Mouse (Mus musculus) testis, adult 2 months (tissue): ENCODE measurements around the gene Cdk7. TPM values are rescaled to one million over a fixed set of nuclear protein-coding genes. Genes with fewer than 3 reads are reported as not detected.

Experiments used
- H3K27ac ChIP-seq: fragments of 200-500 bp; 2 replicates; pipeline ENCODE4 v1.5.1; 2012; ENCODE audit warnings: low read depth, low read length; ENCODE audit not compliant: control insufficient read depth, insufficient read depth
- H3K27me3 ChIP-seq: fragments of 200-500 bp; 2 replicates; pipeline ENCODE4 v1.6.1; 2012; ENCODE audit warnings: mild to moderate bottlenecking, low read length, moderate library complexity; ENCODE audit not compliant: control insufficient read depth, insufficient read depth
- H3K36me3 ChIP-seq: fragments of 200-500 bp; 2 replicates; pipeline ENCODE4 v1.6.1; 2012; ENCODE audit warnings: mild to moderate bottlenecking, low read length; ENCODE audit not compliant: control insufficient read depth, insufficient read depth
- H3K4me1 ChIP-seq: fragments of 200-500 bp; 2 replicates; pipeline ENCODE4 v1.6.1; 2012; ENCODE audit warnings: low read length; ENCODE audit not compliant: control insufficient read depth, insufficient read depth
- H3K4me3 ChIP-seq: fragments of 200-500 bp; 2 replicates; pipeline ENCODE4 v1.5.1; 2012; ENCODE audit warnings: low read depth, mild to moderate bottlenecking, low read length, moderate library complexity, mixed read lengths; ENCODE audit not compliant: control insufficient read depth
- CTCF ChIP-seq: fragments of 200-500 bp; IDR thresholded peaks from 2 replicates; pipeline ENCODE4 v1.5.1; 2012; ENCODE audit warnings: low read depth, mild to moderate bottlenecking, inconsistent platforms, low read length, moderate library complexity; ENCODE audit not compliant: control insufficient read depth, insufficient read depth, insufficient replicate concordance
- POLR2A ChIP-seq: fragments of 200-500 bp; IDR thresholded peaks from 2 replicates; pipeline ENCODE4 v1.6.1; 2012; ENCODE audit warnings: low read depth, mild to moderate bottlenecking, inconsistent platforms, low read length, moderate library complexity; ENCODE audit not compliant: control insufficient read depth
- polyA plus RNA-seq: library from polyadenylated mRNA; depleted of rRNA; stranded (reverse); fragments of >200 nt; gene quantifications from 2 replicates; pipeline ENCODE4 v1.2.3, GENCODE M21; 2012

The Cdk7 gene
- polyA plus RNA-seq, 1 experiment, result 11.8 TPM

- Histone ChIP-seq H3K4me1 (no peaks in the 10 kb centered on the region), H3K36me3 (peaks cover 2% of the 10 kb centered on the region), H3K27me3 (no peaks in the 10 kb centered on the region), H3K4me3 (no peak overlapping the region), H3K27ac (no peak overlapping the region)
- TF ChIP-seq POLR2A (no peak), CTCF (no peak)
Measured at GRCm38 (mm10) chr13:100698866-100699265, 31.9 kb downstream of the Cdk7 start.

- H3K36me3 ChIP-seq, result no peaks in the 10 kb centered on the region
- H3K27me3 ChIP-seq, result no peaks in the 10 kb centered on the region
- no peak overlapping the region for H3K27ac ChIP-seq
- no peak for TF ChIP-seq POLR2A
- no peak for TF ChIP-seq CTCF
- no peak overlapping the region for H3K4me3 ChIP-seq
- H3K4me1 ChIP-seq, result no peaks in the 10 kb centered on the region
Measured at GRCm38 (mm10) chr13:100697541-100697940, 33.2 kb downstream of the Cdk7 start.

GRCm38 (mm10) chr13:100687513-100687912 lies 43.2 kb downstream of the Cdk7 start:
- TF ChIP-seq CTCF (no peak), POLR2A (no peak)
- Histone ChIP-seq H3K27me3 (no peaks in the 10 kb centered on the region), H3K4me3 (no peak overlapping the region), H3K36me3 (no peaks in the 10 kb centered on the region), H3K27ac (no peak overlapping the region), H3K4me1 (no peaks in the 10 kb centered on the region)

- no peak overlapping the region for H3K27ac ChIP-seq
Measured at GRCm38 (mm10) chr13:100684355-100684754, 46.4 kb downstream of the Cdk7 start.

GRCm38 (mm10) chr13:100682837-100683236 lies 47.9 kb downstream of the Cdk7 start:
- Histone ChIP-seq H3K36me3 (no peaks in the 10 kb centered on the region), H3K4me3 (no peak overlapping the region), H3K27ac (no peak overlapping the region), H3K27me3 (no peaks in the 10 kb centered on the region), H3K4me1 (peaks cover 5% of the 10 kb centered on the region; the same call in 1 of the 2 replicates)
- TF ChIP-seq CTCF, result no peak

More at GRCm38 (mm10) chr13:100684355-100684754, 46.4 kb downstream of the Cdk7 start:
- Histone ChIP-seq H3K36me3 (no peaks in the 10 kb centered on the region), H3K4me1 (no peaks in the 10 kb centered on the region), H3K27me3 (no peaks in the 10 kb centered on the region), H3K4me3 (no peak overlapping the region)
- TF ChIP-seq CTCF, result no peak; the same call in 1 of the 2 replicates
- no peak for TF ChIP-seq POLR2A

GRCm38 (mm10) chr13:100681615-100682014 lies 49.1 kb downstream of the Cdk7 start:
- H3K36me3 ChIP-seq, result no peaks in the 10 kb centered on the region
- H3K27ac ChIP-seq, result no peak overlapping the region
- TF ChIP-seq POLR2A, result no peak
- TF ChIP-seq CTCF, result no peak
- no peaks in the 10 kb centered on the region for H3K27me3 ChIP-seq
- H3K4me1 ChIP-seq, result peaks cover 5% of the 10 kb centered on the region; the same call in 1 of the 2 replicates
- no peak overlapping the region for H3K4me3 ChIP-seq

GRCm38 (mm10) chr13:100675936-100676635 lies 54.7 kb downstream of the Cdk7 start:
- H3K4me3 ChIP-seq, result no peak overlapping the region
- H3K36me3 ChIP-seq, result no peaks in the 10 kb centered on the region
- H3K4me1 ChIP-seq, result peaks cover 7% of the 10 kb centered on the region; the same call in 1 of the 2 replicates
- H3K27me3 ChIP-seq, result no peaks in the 10 kb centered on the region
- TF ChIP-seq CTCF, result no peak
- no peak for TF ChIP-seq POLR2A
- H3K27ac ChIP-seq, result no peak overlapping the region
